Mouse (Mus musculus) heart, embryonic 11.5 days (tissue): ENCODE measurements around the gene Hoxd10. TPM values are rescaled to one million over a fixed set of nuclear protein-coding genes. Genes with fewer than 3 reads are reported as not detected.
A peak's percentile ranks its signal among the peaks of the same experiment; 100 is the strongest.

ENCODE experiments used
- ATAC-seq: fragments of 200-750 bp; cut with Nextera tagmentation; replicated peaks from 2 replicates; pipeline ENCODE4 v1.8.0; 2017; ENCODE audit warnings: moderate library complexity; ENCODE audit not compliant: insufficient number of reproducible peaks, low FRiP score, low TSS enrichment
- H3K27ac ChIP-seq: fragments of 300-500 bp; sonication (generic); 2 replicates; pipeline ENCODE4 v1.5.1; 2014; ENCODE audit warnings: mild to moderate bottlenecking, low read depth, low read length
- H3K27me3 ChIP-seq: fragments of 300-500 bp; sonication (generic); 2 replicates; pipeline ENCODE4 v1.6.1; 2014; ENCODE audit warnings: mild to moderate bottlenecking, low read length, mixed read lengths; ENCODE audit not compliant: control insufficient read depth, insufficient read depth
- H3K36me3 ChIP-seq: fragments of 300-500 bp; sonication (generic); 2 replicates; pipeline ENCODE4 v1.6.1; 2014; ENCODE audit warnings: mild to moderate bottlenecking, low read length, moderate library complexity, mixed read lengths; ENCODE audit not compliant: control insufficient read depth, insufficient read depth
- H3K4me1 ChIP-seq: fragments of 300-500 bp; sonication (generic); 2 replicates; pipeline ENCODE4 v1.6.1; 2014; ENCODE audit warnings: low read length; ENCODE audit not compliant: control insufficient read depth, insufficient read depth
- H3K4me2 ChIP-seq: fragments of 300-500 bp; sonication (generic); 2 replicates; pipeline ENCODE4 v1.6.1; 2014; ENCODE audit warnings: mild to moderate bottlenecking, moderate library complexity
- H3K4me3 ChIP-seq: fragments of 300-500 bp; sonication (generic); 2 replicates; pipeline ENCODE4 v1.5.1; 2014; ENCODE audit warnings: low read depth, low read length
- H3K9ac ChIP-seq: fragments of 300-500 bp; sonication (generic); 2 replicates; pipeline ENCODE4 v1.6.1; 2014; ENCODE audit warnings: mild to moderate bottlenecking, low read depth, low read length, moderate library complexity
- H3K9me3 ChIP-seq: fragments of 300-500 bp; sonication (generic); replicated peaks from 2 replicates; pipeline ENCODE4 v1.6.1; 2016; ENCODE audit warnings: low read length; ENCODE audit not compliant: control insufficient read depth
- WGBS: fragments of 180-500 bp; shearing (Covaris S2); extraction: QIAGEN DNeasy Blood & Tissue Kit; methylation state at CpG from one replicate; pipeline ENCODE4 v1.1.7; 2014; ENCODE audit not compliant: insufficient replicate concordance; 5-methylcytosine and 5-hydroxymethylcytosine counted together
- polyA plus RNA-seq: library from polyadenylated mRNA; unstranded; fragments of >200 nt; fragmentation: Nextera tagmentation; extraction: Ambion mirVana; gene quantifications from 2 replicates; pipeline ENCODE4 v1.2.1, GENCODE M21; 2014

Hoxd10 gene
- polyA plus RNA-seq, 1 experiment from 2014 or later, result 0.11 TPM

DNA sequence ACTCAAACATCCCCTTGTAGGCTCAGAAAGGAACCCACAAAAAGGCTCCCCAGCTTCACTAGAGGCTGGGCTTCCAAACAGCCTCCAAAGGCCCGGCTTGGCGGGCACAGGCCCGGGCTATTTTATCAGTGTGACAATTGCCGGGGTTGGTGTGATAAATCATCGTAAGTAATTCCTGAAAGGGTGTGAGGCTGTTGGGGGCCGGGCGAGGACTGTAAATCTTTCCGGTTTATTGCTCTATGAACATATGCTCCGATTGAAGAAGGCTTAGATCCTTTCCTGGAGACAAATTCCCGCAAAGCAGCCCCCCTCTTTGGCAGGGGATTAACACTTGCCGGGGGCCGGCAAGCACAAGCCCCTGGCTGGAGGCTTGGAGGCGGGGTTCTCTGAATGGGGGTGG is 42.7 kb downstream of the Hoxd10 start:
- Histone ChIP-seq H3K4me3 (no peak overlapping the region), H3K4me2 (no peak overlapping the region), H3K36me3 (no peaks in the 10 kb centered on the region), H3K9me3 (no peaks in the 10 kb centered on the region), H3K27me3 (peaks cover 94% of the 10 kb centered on the region), H3K4me1 (peaks cover 4% of the 10 kb centered on the region; the same call in 1 of the 2 replicates), H3K9ac (no peak overlapping the region), H3K27ac (no peak overlapping the region)
- WGBS, result 2% methylated on average over 13 of the region's 13 CpGs
- ATAC-seq, result no peak

DNA sequence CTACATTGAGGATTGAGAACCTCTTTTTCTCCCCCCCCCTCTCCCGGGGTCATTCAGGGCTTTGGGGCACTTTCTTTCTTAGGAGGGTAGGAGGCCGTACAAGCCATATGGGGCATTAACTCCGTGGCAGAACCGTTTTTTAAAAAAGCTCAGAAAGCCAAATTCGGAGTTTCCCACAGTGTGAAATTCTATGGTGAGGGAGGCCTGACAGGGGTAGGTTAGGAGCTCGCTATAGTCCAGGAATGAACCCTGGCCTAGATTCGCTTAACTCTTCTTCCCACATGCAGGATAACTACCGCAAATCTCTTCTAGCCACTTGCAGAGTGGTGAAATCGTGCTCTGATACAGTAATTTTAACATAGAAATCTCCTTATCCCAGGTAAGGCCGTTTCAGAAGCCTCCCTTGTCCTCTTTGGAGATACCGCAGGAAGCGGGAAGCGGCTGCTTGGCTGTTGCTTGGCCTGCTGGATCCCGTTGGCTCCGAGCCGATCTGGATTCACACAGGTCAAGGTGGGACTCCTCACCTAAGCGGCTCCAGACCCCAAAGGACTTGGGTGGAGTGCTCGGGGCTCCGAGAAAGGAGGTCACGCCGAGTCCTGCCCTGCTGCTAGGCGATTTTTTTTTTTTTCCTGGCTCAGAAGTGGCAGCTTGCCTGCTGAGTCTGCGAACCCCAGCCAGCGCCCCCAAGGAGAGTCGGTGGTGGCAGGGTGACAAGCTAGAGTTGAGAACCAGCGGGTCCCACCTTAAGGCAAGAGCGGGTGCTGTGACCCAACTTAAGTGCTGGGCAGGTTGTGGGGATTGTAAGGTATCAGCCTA is 43.5 kb downstream of the Hoxd10 start:
- H3K9me3 ChIP-seq, result no peaks in the 10 kb centered on the region
- H3K4me1 ChIP-seq, result peaks cover 4% of the 10 kb centered on the region; the same call in 1 of the 2 replicates
- no peak overlapping the region for H3K9ac ChIP-seq
- peak overlapping the region; percentile 46 for H3K4me2 ChIP-seq
- ATAC-seq, result no peak
- no peak overlapping the region for H3K4me3 ChIP-seq
- H3K27me3 ChIP-seq, result peaks cover 97% of the 10 kb centered on the region
- no peaks in the 10 kb centered on the region for H3K36me3 ChIP-seq
- WGBS, result 2% methylated on average over 27 of the region's 27 CpGs
- H3K27ac ChIP-seq, result no peak overlapping the region

DNA sequence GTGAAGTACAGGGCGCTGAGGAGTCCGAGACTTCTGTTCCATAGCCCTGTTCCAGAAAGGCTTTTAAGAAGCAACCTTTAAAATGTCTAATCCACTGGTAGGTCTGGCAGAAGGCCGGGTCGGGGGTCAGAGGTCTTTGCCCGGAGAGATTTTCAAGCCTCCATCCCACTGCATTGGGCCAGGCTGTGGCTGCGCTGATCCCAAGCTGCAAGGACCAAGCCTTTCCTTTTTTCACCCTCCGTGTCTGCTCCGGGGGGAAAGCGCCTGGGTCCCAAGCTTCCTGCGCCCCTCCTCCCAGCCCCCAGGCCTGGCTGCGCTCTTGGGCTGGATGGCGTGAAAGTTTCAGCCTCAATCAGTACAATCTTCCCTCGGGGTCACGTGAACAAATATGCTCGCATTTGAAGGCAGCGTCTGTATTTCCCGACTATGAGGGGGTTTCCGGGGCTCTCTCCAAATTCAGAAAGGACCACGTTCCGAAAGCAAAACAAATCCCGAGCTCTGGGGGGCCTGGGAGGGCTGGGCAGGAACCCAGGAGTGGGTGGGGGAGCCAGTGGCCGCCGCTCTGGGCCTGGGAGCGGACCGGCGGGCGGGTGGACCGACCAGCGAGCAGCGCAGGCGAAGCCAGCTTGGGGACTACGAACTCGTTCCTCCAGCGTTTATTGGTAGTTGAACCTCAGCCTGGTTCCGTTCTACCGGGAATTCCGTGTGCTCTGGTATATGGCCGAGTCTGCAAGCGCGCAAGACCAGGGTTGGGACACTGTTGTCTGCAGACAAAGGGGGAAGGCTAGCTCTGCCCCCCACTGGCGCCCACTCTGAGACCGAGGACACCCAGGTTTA is 44.3 kb downstream of the Hoxd10 start:
- ATAC-seq, result no peak
- Histone ChIP-seq H3K36me3 (no peaks in the 10 kb centered on the region), H3K9me3 (no peaks in the 10 kb centered on the region), H3K9ac (0 out of 2 replicates have a peak overlapping the region, but pooled peaks have one; percentile 34), H3K4me1 (peaks cover 4% of the 10 kb centered on the region), H3K27me3 (peaks cover 96% of the 10 kb centered on the region), H3K4me2 (peak overlapping the region; percentile 46), H3K4me3 (peak overlapping the region; percentile 30), H3K27ac (no peak overlapping the region)
- under 1% methylated on average over 42 of the region's 42 CpGs for WGBS

DNA sequence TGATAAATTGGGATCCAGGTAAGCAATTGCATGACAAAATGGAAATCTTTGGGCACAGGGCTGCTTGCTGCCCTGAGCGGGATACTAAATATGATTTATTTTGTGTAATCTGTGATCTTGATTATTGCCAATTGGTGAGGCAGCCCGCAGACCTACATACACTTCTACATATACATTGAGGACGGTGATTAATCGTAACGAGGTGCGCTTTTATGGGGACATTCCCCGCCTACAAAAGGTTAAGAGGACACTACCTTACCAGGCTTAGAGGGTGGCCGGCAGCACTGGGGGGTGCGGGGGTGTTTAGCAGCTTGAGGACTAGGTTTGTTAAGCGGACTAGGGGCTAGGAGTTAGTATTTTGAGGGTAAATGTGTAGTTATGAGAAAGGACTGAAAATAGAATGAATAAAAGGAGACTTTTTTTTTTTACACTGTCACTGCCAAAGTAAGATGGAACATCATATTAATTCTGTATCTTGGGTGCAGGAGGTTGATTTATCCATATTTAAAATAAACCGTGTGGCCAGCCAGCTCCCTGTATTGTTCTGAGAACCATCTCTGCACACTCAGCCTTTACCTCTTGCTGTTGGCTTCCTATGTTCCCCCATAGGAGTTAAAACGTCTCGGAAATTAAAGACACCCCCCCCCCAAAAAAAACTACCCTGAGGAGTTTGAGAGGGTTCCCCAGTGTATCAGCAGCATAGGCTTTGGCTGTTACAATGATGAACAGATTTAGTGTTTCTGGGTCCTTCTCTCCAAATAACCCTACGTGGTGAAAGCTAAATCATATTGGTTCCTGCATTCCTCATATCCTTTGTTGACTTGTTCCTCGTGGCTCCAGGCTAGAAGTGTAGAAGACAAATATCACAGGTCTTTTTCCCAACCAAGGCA is 45.2 kb downstream of the Hoxd10 start:
- no peak overlapping the region; the same call in 1 of the 2 replicates for H3K4me2 ChIP-seq
- H3K27ac ChIP-seq, result no peak overlapping the region
- no peaks in the 10 kb centered on the region for H3K9me3 ChIP-seq
- no peaks in the 10 kb centered on the region for H3K36me3 ChIP-seq
- WGBS, result 4% methylated on average over 15 of the region's 15 CpGs
- H3K27me3 ChIP-seq, result peaks cover 97% of the 10 kb centered on the region
- H3K9ac ChIP-seq, result no peak overlapping the region
- ATAC-seq, result no peak
- 0 out of 2 replicates have a peak overlapping the region, but pooled peaks have one; percentile 30 for H3K4me3 ChIP-seq
- peaks cover 4% of the 10 kb centered on the region for H3K4me1 ChIP-seq

DNA sequence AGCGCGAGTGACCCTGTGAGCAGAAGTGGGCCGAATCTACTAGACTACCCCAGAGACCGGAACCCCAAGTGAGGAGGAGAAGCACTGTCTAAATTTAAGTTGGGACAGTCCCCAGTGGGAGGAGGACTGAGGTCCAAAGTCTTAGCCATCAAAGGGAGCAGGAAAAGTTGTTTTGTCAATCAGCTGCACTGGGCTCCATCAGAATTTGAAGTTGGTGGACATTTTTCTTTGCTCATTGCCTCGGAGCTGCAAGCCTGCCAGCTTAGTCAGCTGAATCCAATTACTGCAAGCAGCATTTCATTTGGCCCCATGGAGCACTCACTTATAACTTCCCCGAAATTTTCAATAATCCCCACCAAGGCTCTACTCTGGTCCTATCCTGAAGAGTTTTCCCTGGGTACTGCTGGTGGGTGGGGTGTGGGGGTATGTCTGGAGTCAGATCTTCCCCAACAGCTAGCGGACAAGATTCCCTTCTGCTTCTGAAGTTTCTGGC is 45.9 kb downstream of the Hoxd10 start:
- 4% methylated on average over 7 of the region's 7 CpGs for WGBS
- Histone ChIP-seq H3K27me3 (peaks cover 96% of the 10 kb centered on the region), H3K4me1 (peaks cover 4% of the 10 kb centered on the region)

DNA sequence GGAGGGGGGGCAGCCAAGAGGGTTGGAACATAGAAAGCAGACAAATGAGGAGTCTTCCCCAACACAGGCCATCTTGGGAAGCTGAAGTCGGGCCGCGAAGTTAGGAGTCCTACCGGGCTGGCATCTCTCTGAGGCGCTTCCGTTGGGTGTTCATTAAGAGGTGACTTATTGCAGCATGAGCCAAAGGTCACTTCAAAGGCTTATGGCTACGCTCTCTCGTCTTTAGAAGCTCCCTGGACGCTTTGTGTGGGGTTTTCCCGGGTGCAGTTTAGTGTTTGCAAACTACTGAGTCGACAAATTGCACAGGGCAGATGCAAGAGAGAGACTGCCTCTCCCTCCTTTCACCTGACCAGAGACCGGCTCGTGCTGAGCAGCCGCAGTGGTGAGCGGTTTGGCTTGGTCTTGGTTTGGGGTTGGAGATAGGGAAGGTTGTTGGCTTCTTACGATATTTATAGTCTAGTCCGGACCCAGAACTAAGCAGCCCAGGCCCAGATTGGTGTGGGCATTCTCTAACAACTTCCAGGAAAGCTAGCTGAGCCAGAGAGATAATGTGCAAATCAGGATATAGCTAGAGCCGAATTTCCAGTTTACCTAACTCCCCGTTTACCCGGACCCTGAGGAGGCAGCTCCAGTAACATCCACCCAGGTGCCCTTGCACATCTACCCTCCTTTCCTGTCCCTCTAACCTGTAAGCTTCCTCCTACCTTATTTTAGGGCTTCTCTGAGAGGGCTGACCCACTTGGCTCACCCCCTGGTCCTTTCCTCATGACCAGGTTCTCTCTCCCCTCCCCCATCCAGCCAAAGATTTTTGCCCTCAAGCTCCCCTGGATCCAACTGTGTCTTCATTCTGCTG is 47.1 kb downstream of the Hoxd10 start:
- H3K27ac ChIP-seq, result no peak overlapping the region
- ATAC-seq, result no peak
- WGBS, result under 1% methylated on average over 20 of the region's 20 CpGs

More for the DNA sequence above, 45.9 kb downstream of the Hoxd10 start:
- ATAC-seq, result no peak
- no peak overlapping the region for H3K9ac ChIP-seq
- H3K27ac ChIP-seq, result no peak overlapping the region
- no peaks in the 10 kb centered on the region for H3K9me3 ChIP-seq
- no peak overlapping the region for H3K4me3 ChIP-seq
- H3K36me3 ChIP-seq, result no peaks in the 10 kb centered on the region
- H3K4me2 ChIP-seq, result no peak overlapping the region

DNA sequence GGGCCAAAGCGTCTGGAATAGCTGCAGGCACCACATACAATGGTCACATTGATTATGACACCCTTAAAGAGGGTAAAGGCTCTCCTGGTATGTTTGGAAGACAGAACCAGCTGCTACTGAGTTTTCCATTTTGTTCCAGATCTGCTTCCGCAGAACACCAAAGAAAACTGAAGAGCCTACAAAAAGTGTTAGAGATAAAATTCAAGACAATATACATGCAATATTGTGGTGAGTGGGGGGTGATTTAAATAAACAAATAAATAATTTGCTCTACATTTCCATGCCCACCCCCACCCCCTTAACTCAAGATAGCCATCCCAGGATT is 47.7 kb downstream of the Hoxd10 start:
- 12% methylated on average over 2 of the region's 2 CpGs for WGBS
- no peak overlapping the region for H3K27ac ChIP-seq
- H3K9me3 ChIP-seq, result no peaks in the 10 kb centered on the region
- H3K27me3 ChIP-seq, result peaks cover 96% of the 10 kb centered on the region
- no peak overlapping the region for H3K4me2 ChIP-seq
- H3K4me1 ChIP-seq, result peaks cover 4% of the 10 kb centered on the region
- H3K4me3 ChIP-seq, result no peak overlapping the region
- no peaks in the 10 kb centered on the region for H3K36me3 ChIP-seq
- no peak for ATAC-seq
- H3K9ac ChIP-seq, result no peak overlapping the region

More for the DNA sequence above, 47.1 kb downstream of the Hoxd10 start:
- peaks cover 96% of the 10 kb centered on the region for H3K27me3 ChIP-seq
- H3K4me2 ChIP-seq, result no peak overlapping the region
- no peaks in the 10 kb centered on the region for H3K9me3 ChIP-seq
- no peak overlapping the region for H3K9ac ChIP-seq
- no peak overlapping the region for H3K4me3 ChIP-seq
- peaks cover 4% of the 10 kb centered on the region for H3K4me1 ChIP-seq
- H3K36me3 ChIP-seq, result no peaks in the 10 kb centered on the region
